Mouse (Mus musculus) ovary, postnatal 14 days (tissue): ENCODE results near the gene Btbd9.
A peak's percentile ranks its signal among the peaks of the same experiment; 100 is the strongest.
"Not testable (repeated sequence)": the region's sequence is repeated elsewhere in the genome, so short reads cannot be mapped to it uniquely, and the experiment has no call there.

Experiments used
- DNase-seq: peaks from one replicate; pipeline ENCODE4 v3.0.0; 2022; ENCODE audit warnings: low spot score

Btbd9 gene

DNA sequence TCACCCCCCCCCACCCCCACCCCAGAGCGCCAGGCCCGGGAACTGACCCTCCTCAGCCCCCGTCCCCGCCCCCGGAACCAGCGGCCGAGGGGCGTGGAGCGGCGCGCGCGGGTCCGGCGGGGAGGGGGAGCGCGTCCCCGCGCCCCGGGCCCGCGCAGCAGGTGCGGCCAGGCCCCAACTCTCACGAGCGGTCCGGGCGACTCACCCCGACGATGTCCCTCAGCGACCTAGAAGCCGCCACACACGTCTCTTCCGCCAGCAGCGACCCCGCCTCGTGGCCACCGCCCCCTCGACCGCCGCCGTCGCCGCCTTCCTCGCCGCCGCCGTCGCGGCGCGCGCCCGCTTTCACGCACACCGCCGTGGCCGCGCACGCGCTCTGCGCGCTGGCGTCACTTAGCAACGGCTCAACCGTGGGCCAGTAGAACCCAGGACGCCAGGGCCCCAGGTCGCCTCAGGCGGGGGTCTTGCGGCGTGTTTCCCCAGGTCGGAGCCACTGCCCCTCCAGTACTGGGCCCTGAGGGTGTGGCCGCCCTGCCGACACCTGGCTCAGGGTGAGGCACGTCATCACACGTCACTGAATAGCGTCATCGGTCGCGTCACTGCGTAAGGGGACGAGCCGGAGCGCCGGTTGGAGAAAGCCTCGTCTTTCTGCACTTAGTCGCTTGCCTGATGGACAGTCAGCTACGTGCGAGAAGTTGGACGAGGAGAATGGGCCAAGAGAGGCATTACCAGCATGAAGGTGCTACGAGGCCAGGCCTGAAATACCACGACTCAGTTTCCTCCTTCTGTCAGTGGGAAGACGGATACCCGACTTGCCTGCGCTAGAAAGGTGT, at the start of gene Btbd9:
Gene Btbd9, minus strand, starts transcription at position 548 of the 833 bp plus-strand sequence.
- DNase-seq, result peak; percentile 93

DNA sequence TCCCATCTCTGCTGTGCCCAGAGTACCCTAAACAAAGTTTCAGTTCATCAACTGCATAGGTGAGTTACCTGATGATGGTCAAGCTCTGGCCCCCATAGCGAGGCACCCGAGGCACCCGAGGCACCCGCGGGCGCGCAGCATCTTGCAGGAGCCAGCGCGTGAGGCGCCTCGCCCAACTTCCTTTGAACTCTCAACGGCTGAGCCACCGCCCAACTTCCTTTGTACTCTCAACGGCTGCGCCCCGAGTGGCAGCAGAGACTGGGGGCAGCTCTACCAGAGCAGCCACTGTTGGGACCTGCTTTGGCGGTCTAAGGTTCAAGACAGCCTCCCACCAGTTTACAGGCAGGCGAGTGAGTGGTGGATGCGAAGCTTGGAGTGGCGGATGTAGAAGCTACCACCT, 47.8 kb upstream of the Btbd9 start, which contains the start of gene Dnah8:
Gene Dnah8, plus strand, starts transcription at position 223 of the 400 bp plus-strand sequence.
- DNase-seq, result not testable (repeated sequence)

DNA sequence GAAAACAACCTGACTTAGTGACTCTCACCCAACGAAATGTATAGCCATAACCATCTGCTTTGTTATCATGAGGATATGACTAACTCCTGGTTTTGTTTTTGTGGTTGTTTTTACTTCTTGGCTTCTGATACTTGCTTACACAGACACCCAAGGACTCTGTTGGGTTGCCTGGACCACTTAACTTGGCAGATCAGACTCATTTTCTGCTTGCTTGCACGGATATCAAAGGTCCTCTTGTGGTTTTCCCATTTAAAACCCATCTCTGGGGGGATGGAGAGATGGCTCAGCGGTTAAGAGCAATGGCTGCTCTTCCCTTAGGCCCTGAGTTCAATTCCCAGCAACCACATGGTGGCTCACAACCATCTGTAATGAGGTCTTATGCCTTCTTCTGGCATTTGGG, 46.9 kb upstream of the Btbd9 start:
- DNase-seq, result no peak

DNA sequence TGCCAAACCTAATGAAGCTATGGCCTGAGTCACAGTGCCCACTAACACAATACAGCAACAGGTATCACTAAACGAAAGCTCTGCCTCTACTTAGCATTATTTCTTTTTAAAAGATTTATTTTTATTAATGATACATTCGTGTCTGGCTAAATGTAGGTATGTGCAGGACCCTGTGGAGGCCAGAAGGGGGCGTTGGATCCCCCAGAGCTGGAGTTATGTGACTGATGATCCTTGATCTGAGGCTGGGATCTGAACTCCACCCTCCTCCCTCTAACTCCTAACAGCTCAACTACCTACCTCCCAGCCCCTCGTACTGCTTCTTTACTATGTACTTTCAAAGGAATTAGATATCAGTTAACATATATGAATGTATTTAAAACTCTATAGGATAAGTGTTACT, 45.2 kb upstream of the Btbd9 start:
- DNase-seq, result no peak

DNA sequence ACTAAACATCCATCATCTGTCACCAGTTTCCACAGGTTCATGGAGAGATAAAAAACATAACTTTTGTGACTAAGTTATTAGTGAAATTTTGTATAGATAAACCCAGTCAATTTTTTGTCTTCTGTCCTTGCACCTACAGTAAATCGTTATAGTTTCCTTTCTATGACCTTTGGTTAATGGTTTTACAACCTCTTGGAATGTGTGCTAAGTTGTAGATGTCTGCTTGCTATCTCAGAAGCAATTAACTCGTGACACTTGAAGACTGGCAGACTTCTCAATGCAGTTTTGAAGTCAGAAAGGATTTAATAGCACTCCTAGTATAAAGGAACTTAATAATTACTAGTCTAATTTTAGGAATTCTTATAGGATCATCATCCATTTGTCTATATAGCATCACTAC, 44.3 kb upstream of the Btbd9 start:
- DNase-seq, result no peak

DNA sequence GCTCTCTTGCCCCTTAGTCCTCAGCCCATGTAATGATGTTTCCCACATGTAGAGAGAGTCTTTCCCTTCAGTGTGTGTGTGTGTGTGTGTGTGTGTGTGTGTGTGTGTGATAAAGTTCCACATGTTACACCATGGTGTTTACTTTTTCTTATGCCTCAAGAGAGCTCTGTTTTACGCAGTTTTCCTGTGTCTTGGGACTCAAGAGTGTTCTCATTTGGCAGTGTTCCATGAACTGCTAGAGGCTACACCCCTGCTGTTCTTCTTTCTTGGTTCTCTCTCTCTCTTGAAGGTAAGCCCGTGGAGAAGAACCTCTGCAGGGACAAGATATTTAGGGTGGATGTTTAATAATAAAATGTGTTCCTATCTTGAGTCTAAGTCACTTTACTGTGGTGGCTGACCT, 42.9 kb upstream of the Btbd9 start:
- DNase-seq, result no peak

DNA sequence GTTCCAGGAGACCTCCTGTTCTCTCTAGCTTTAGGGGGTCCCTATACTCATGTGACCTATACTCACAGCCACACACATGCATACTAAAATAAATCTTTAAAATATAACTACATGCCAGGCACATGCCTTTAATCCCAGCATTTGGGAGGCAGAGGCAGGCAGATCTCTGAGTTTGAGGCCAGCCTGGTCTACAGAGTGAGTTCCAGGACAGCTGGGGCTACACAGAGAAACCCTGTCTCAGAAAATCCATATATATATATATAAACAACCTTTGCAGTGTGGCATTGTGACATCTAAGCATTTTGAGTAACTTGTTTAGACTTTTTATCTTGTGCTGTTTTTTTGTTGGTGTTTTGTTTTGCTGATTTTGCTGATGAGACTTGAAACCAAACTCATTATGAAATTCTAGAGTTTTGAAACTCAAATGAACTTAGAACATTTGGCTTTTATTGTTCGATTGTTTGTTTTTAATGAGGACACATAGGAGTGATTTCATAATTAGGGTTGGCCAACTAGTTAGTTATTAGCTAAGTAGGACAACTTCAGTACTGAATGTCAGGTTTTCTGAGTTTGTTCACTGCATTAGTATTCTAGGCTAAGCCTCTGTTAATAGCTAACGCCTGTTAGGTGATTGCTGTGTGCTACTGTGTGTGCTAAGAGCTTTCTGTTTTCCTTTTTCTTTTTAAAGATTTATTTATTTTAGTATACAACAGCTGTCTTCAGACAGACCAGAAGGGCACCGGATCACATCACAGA, 42.0 kb upstream of the Btbd9 start:
- no peak for DNase-seq

DNA sequence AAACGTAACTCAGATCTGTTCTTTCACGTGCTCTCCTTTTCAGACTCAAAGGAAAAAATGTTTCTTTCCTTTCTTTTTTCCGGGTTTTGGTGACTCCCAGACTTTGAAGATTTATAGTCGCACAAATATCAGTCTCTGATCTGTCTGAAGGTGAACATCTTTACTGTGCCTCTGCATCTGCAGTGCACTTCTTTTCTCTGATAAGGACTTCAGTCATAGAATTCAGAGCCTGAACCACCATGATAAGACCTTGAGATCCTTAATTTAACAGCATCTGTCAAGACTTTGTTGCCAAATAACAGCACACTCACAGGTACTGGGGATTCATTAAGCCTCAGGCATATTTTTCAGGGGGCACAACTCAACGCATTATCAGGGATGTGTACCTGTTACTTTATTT, 39.9 kb upstream of the Btbd9 start:
- DNase-seq, result no peak

DNA sequence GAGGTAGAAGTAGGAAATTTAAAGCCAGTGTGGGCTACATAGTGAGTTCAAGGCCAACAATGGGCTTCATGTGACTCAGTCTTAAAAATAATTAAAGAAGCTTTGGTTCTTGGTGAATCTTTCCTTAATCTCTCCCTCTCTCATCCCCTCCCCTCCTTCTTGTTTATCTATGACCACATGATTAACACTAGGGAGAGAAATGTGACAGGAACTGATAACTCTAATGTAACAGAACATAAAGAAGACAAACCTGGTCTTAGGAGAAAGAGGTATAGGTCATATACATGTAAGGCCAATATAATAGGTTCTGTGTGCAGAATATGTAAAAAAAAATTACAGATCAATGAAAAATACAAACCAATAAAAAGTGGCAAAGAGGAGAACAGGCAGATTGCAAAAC, 37.1 kb upstream of the Btbd9 start:
- no peak for DNase-seq

DNA sequence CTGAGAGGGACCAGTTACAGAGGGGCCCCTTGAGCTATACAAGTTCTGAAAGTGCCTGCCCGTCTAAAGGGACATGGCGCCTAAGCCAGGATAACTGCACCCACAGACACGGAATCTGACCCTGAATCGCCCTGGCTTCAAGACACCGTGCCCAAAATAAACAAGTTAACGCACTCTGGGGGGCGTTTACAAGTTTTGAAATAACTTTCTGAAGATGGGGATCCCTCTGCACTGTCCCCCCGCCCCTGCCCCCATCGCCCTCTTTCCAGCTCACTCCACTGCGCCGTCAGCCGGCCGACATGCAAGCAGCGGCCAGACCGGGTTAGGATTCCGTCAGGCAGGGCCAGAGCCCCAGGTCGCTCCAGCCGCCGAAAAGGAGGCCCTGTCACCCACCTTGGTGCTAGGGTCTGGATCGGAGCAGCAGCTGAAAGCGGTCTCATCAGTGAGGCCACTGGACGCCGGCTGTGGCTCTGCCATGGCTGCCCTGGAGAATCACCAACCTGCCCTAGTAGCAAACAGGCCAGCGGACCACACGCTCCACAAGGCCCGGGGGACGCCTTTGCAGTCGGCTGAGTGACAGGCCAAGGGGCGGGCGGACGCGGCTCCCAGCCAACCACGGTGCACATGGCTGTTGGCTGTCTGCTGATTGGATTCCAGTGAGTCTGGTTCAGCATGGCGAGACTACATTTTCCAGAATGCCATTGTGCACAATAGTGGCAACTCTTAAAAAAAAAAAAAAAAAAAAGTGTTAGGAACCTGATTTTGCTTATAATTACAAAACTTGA, 36.0 kb upstream of the Btbd9 start:
- DNase-seq, result peak; percentile 100

DNA sequence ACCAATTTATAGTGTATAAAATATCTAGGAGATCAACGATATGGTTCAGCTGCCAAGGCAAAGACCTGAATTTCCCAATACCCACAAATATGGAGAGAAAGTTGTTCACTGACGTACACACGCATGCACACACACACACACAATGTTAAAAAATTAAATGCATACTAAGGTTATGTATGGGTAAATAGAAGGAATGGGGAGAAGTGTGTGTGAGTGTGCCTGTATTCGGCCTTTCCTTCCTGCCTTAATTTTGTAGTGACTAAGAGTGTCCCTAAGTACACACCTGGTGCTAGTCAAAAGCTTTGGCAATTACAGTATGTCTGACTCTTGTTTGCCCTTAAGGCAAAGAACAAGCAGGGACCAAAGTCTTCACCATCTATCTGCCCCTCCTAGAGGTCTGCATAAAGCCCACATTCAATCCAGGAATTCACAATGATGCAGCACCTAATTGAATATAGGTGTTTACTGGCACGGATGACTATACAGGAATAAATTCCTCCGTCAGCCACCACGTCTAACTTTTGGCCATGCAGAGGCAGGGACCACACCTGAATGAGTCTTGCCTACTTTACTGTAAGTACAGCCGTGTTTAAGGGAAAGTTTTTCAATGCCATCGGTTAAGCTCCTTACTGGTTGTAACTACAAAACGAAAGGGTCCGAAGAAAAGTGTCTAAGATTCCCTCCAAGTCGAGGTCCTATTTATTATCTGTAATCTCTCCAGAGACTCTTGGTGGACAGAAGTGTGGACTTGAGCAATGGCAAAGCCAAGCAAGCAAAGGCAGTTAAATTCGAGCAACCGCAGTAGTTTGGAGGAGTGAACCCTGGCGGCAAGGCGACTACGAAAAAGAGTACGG, 35.2 kb upstream of the Btbd9 start:
- peak; percentile 20 for DNase-seq

DNA sequence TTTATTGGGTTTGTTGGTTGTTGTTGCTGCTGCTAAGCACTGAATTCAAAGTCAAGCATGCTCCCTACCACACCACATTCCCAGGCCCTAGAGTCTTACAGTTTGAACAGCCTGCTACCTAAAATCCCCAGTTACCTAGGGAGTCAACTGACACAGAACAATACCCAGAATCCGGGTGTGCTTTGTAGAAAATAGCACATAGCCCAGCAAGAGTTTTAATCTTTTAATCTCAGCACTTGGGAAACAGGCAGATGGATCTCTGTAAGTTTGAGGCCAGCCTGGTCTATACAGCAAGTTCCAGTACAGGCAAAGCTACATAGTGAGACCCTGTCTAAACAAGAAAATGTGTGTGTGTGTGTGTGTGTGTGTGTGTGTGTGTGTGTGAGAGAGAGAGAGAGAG, 34.5 kb upstream of the Btbd9 start:
- no peak for DNase-seq

DNA sequence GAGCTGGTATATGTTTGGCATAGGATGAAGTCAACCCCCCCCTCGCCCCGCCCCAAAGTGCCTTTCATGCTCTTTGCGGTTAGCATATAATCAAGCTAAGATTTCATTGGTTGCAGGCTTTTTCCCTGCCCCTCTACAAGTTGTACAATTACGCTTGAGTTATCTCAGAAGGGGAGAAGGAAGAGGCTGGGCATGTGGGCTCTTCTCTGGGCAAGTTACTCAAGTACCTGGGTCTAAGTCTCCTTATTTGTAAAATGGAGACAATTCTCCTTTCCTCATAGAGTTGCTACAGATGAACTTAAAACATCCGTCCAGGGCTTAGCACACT, 33.7 kb upstream of the Btbd9 start:
- DNase-seq, result no peak

DNA sequence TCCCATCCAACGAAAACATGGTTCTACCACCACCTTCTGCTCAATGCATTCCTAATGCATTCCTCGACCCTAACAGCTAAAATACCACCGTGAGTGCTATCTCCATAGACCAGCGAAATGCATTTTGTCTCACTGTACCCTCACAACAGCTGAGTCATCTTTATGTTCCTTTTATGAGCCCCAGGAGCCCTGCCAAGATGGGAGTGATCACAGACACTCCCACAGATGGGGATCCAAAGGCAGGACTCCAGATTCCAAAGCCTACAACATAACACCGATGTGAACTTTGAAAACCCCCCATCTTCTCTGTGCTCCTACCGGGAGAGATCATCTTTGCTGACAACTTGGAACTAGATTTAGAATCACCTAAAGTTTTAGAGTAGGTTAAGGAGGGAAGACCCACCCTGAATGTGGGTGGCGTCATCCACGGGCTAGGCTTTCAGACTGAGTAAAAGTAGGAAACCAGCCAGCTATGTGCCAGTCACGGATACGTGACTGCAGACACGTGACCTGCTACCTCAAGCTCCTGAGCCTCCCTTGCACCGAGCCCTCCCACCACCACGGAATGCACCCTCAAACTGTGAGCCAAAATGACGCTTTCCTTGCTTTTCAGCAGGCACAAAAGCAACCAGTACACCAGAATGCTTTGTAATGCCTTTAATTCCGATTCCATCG, 33.2 kb upstream of the Btbd9 start:
- peak; percentile 21 for DNase-seq

DNA sequence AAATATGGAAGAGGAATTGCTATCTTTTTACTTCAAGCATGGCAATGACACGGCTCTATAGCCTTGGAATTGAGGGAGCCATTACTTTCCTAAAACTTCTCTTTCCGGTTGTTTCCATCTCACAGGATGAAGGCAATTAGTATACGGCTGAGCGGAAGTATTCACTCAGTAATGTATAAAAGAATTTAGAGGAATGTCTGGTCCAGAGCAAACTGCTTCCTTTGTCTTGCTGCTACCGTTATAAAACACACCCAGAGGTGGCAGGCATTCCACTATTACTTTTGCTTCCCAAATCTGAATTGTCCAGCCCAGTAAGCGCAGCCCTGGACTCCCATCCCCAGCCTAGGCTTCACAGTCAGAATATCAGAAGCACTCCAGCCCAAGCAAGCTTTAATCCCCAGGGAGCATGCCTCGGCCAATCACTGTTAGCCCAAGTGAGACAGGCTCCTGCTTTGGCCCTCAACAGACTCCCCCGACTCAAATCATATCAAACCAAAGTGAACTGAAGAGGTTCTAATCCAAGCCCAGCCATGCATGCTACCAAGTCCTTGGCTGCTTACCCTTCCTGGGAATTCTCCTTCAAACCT, 31.7 kb upstream of the Btbd9 start:
- no peak for DNase-seq

DNA sequence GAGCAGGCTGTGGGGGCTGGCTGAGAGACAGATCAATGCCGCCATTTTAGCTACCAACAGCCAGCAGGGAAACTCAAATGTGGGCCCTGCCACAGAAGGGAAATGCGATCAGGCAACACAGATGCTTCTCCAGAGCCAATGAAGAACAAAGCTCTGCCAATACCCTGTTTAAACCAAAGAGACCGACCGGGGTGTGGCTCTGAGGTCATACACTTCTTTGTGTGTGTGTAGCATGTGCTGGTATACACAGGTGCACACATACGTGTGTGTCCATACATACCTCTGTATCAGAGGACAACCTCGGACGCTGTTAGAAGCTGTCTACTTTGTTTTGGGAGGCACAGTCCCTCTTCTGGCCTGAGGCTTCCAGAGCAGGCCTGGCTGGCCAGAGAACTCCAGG, 31.0 kb upstream of the Btbd9 start:
- DNase-seq, result no peak

DNA sequence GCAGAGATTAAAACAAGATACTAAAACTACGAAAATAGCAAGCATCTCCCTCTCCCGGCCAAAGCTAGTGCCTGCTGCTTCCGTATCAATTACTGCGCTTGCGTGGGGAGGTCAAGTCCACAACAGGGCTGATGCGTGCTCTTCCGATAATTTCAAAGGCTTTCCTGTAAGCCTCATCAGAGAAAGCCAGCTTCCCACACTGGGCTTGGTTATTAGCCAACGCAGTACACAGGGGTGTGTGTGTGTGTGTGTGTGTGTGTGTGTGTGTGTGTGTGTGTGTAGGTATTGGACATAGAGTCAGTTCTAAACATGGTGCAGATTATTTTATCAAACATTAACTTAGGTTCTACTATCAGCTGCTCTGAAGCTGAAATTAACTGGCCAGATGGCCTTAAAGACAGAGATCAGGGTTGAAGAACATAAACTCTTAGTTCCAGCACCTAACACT, 30.4 kb upstream of the Btbd9 start:
- no peak for DNase-seq

DNA sequence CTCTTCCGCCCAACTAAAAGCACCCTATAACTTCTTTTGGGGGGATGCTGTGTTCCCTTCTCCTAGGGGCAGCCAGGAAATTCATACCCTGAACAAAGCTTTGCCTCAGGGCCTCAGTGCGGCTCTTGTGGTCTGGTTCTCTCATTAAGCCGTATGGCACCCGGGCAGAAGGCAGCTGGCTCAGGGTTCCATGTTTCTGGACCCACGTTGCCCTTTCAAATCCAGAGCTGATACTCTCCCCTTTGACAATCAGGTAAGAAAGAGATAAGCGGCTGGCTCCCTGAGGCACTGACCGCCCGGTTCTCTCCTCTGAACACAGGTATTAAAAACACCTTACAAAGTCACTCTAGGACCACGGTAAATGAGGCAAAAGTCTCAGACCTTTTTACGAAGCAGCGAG, 29.9 kb upstream of the Btbd9 start:
- no peak for DNase-seq

DNA sequence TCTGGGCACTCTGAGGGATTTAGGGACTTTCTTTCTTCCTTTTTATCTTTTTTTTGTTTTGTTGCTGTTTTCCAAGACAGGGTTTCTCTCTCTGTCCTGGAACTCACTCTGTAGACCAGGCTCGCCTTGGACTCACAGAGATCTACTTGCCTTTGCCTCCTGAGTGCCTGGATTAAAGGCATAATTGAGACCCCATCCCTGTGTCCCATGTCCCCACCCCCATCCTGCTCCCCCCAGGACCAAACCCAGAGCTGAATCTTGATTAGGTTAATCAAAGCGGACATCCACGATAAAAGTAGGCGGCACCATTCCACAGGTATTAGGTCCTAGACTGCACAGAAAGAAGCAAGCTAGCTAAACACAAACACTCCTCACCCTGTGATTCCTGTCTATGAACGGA, 28.7 kb upstream of the Btbd9 start:
- no peak for DNase-seq

DNA sequence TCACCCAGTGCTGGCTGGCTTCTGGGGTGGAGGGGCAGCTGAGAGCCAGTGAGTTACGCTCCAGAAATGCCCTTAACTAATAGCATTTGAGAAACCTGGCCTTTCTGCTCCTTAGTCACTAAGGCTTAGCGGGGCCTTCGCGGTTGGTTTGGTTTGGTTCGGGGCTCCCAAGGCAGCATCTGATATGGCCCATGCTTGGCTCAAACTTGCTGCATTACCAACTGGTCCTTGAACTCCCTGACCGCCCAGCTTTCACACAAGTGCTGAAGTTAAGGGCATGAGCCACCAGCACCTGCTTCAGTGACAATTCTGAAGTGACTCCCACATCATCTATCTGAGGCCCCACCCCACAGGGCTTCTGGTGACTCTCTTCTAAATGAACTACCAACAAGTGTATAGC, 28.0 kb upstream of the Btbd9 start:
- no peak for DNase-seq

DNA sequence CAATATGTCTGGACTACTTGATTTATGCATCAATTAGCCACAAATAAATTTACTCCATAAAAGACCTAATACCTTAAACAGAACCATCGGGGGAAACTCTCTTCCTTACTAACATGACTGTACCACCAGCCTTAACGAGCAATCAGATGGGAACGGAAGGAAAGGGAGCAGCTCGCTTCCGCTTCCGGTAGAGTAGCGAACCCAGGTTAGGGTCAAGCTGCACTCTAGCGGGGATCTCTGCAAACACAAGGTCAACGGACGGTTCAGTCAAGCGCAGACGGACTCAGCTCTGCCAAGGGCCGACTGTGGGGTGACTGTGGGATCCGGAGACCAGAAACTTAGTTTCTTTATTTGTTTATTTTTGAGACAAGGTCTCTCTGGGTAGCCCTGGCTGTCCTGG, 25.9 kb upstream of the Btbd9 start:
- DNase-seq, result no peak
